Comparison of ENCODE assay signal across 18 mouse cellular contexts in genomic region chr8:37215894-37216293, GRCm38 (mm10).
DNase-seq lines count a peak whose midpoint lies in the region; ATAC-seq lines count a peak whose summit lies in the region.
"Had no signal": no experiment of that assay in that cellular context is flagged by ENCODE, and none has a peak within 500 bp of the region (broad histone marks: within the 10 kb centered on the region; RNA-seq: fewer than 3 reads in every experiment).

No protein-coding gene starts in this region.

- no peak overlapping the region for H3K9ac ChIP-seq in forebrain, embryonic 15.5 days (replicated peaks)
- H3K9ac ChIP-seq in forebrain, embryonic 12.5 days: no peak overlapping the region
- H3K9ac ChIP-seq in midbrain, embryonic 15.5 days: no peak overlapping the region
- H3K9ac ChIP-seq: hindbrain, embryonic 15.5 days; neural tube, embryonic 13.5 days had no signal

- H3K27me3 ChIP-seq in forebrain, embryonic 15.5 days: no peaks in the 10 kb centered on the region
- H3K27me3 ChIP-seq in forebrain, embryonic 12.5 days: no peaks in the 10 kb centered on the region
- no peaks in the 10 kb centered on the region for H3K27me3 ChIP-seq in midbrain, embryonic 15.5 days (replicated peaks)
- H3K27me3 ChIP-seq: hindbrain, embryonic 15.5 days; neural tube, embryonic 13.5 days had no signal

- H3K4me1 ChIP-seq in forebrain, embryonic 15.5 days: no peaks in the 10 kb centered on the region
- no peaks in the 10 kb centered on the region for H3K4me1 ChIP-seq in forebrain, embryonic 12.5 days
- H3K4me1 ChIP-seq in midbrain, embryonic 15.5 days: no peaks in the 10 kb centered on the region
- H3K4me1 ChIP-seq: hindbrain, embryonic 15.5 days; neural tube, embryonic 13.5 days had no signal

- H3K9me3 ChIP-seq in forebrain, embryonic 15.5 days: no peaks in the 10 kb centered on the region
- no peaks in the 10 kb centered on the region for H3K9me3 ChIP-seq in forebrain, embryonic 12.5 days
- H3K9me3 ChIP-seq in midbrain, embryonic 15.5 days: no peaks in the 10 kb centered on the region
- H3K9me3 ChIP-seq: hindbrain, embryonic 15.5 days; neural tube, embryonic 13.5 days had no signal

- DNase-seq in kidney, postnatal 10 days: peak; percentile 5
- DNase-seq in kidney, postnatal 14 days: no peak
- peak; percentile 14 to 21 for DNase-seq in right cerebral cortex, adult 2 months (ENCODE audit: low spot score in 2 of 2)
- DNase-seq in right cerebral cortex, postnatal 36 days (ENCODE audit: low spot score in 2 of 2): no peak
- DNase-seq in telencephalon, adult 2 months (ENCODE audit: low read depth, low spot score): peak; percentile 39
- DNase-seq: cerebellum, postnatal 10 days; embryo, embryonic 11 days; kidney, adult 11 months; lung, adult 2 months had no signal

- no peak overlapping the region for H3K4me3 ChIP-seq in forebrain, embryonic 15.5 days
- H3K4me3 ChIP-seq in forebrain, embryonic 12.5 days (replicated peaks): no peak overlapping the region
- H3K4me3 ChIP-seq in midbrain, embryonic 15.5 days: no peak overlapping the region
- H3K4me3 ChIP-seq: hindbrain, embryonic 15.5 days; neural tube, embryonic 13.5 days had no signal

- 80% methylated on average over 4 of the region's 4 CpGs for WGBS in forebrain, embryonic 15.5 days
- 90% methylated on average over 4 of the region's 4 CpGs for WGBS in forebrain, embryonic 12.5 days
- WGBS in midbrain, embryonic 15.5 days: 85% methylated on average over 4 of the region's 4 CpGs

- ATAC-seq in forebrain, embryonic 15.5 days (replicated peaks): 0 out of 2 replicates have a peak, but pooled peaks have one; percentile 48
- no peak for ATAC-seq in forebrain, embryonic 12.5 days (ENCODE audit: low FRiP score)
- ATAC-seq in midbrain, embryonic 15.5 days (replicated peaks): no peak

- no peak overlapping the region for H3K27ac ChIP-seq in forebrain, embryonic 15.5 days (replicated peaks)
- H3K27ac ChIP-seq in forebrain, embryonic 12.5 days: no peak overlapping the region
- H3K27ac ChIP-seq in midbrain, embryonic 15.5 days: no peak overlapping the region
- H3K27ac ChIP-seq: hindbrain, embryonic 15.5 days; macrophage; neural tube, embryonic 13.5 days had no signal

- no peak overlapping the region for H3K4me2 ChIP-seq in forebrain, embryonic 15.5 days (replicated peaks)
- no peak overlapping the region for H3K4me2 ChIP-seq in forebrain, embryonic 12.5 days
- no peak overlapping the region for H3K4me2 ChIP-seq in midbrain, embryonic 15.5 days
- H3K4me2 ChIP-seq: heart, embryonic 11.5 days; hindbrain, embryonic 15.5 days; liver, embryonic 11.5 days; midbrain, embryonic 11.5 days; neural tube, embryonic 13.5 days had no signal

- no peaks in the 10 kb centered on the region for H3K36me3 ChIP-seq in forebrain, embryonic 15.5 days
- no peaks in the 10 kb centered on the region for H3K36me3 ChIP-seq in forebrain, embryonic 12.5 days (replicated peaks)
- H3K36me3 ChIP-seq in midbrain, embryonic 15.5 days (replicated peaks): no peaks in the 10 kb centered on the region
- H3K36me3 ChIP-seq: hindbrain, embryonic 15.5 days; neural tube, embryonic 13.5 days had no signal

Comparison
In these comparisons a context has a peak if more than half of its experiments do, and no peak if none do; other contexts are left out.
1. DNase-seq: peak in kidney, postnatal 10 days (single experiment), right cerebral cortex, adult 2 months (2 of 2) and telencephalon, adult 2 months (single experiment); none in kidney, postnatal 14 days (single experiment) and right cerebral cortex, postnatal 36 days (0 of 2).